Mouse (Mus musculus): Measurements from ENCODE around the gene Ppm1n. TPM values are rescaled to one million over a fixed set of nuclear protein-coding genes. Genes with fewer than 3 reads are reported as not detected.

Ppm1n gene
- polyA plus RNA-seq, 1 experiment from 2014 or later = 0.17 TPM

- Histone ChIP-seq H3K4me3 (ENCODE audit: low read depth, low read length) (no peak overlapping the region), H3K9me3 (ENCODE audit: control insufficient read depth, low read length) (no peaks in the 10 kb centered on the region), H3K27me3 (ENCODE audit: control insufficient read depth, insufficient read depth, low read length) (no peaks in the 10 kb centered on the region), H3K9ac (ENCODE audit: low read length) (no peak overlapping the region), H3K4me2 (replicated peaks; ENCODE audit: low read depth) (no peak overlapping the region), H3K27ac (replicated peaks) (peak overlapping the region; percentile 56), H3K4me1 (replicated peaks; ENCODE audit: control insufficient read depth, insufficient read depth) (0 out of 2 replicates have a peak, but pooled peaks cover 2% of the 10 kb centered on the region), H3K36me3 (ENCODE audit: control insufficient read depth, insufficient read depth, low read length) (peaks cover 4% of the 10 kb centered on the region; the same call in 1 of the 2 replicates)
- WGBS = 0% methylated on average over 1 of the region's 1 CpGs
- DNase-seq (ENCODE audit: low spot score) = peak; percentile 93
- peak; percentile 85 for ATAC-seq (ENCODE audit: low FRiP score, low TSS enrichment)
- no peak for TF ChIP-seq EP300 (optimal IDR thresholded peaks at IDR 0.05)
- TF ChIP-seq CTCF (IDR thresholded peaks at IDR 0.05; ENCODE audit: low read depth) = peak; percentile 97
These were observed 40.4 kb downstream of the Ppm1n start for GRCm38 (mm10) chr7:19239423-19239822.

- Histone ChIP-seq H3K9me3 (ENCODE audit: control insufficient read depth, low read length) (no peaks in the 10 kb centered on the region), H3K36me3 (ENCODE audit: control insufficient read depth, insufficient read depth, low read length) (peaks cover 4% of the 10 kb centered on the region; the same call in 1 of the 2 replicates), H3K27me3 (ENCODE audit: control insufficient read depth, insufficient read depth, low read length) (no peaks in the 10 kb centered on the region), H3K4me1 (replicated peaks; ENCODE audit: control insufficient read depth, insufficient read depth) (0 out of 2 replicates have a peak, but pooled peaks cover 2% of the 10 kb centered on the region), H3K4me2 (replicated peaks; ENCODE audit: low read depth) (no peak overlapping the region), H3K27ac (replicated peaks) (no peak overlapping the region), H3K4me3 (ENCODE audit: low read depth, low read length) (no peak overlapping the region), H3K9ac (ENCODE audit: low read length) (no peak overlapping the region)
- ATAC-seq (ENCODE audit: low FRiP score, low TSS enrichment) = no peak
- TF ChIP-seq EP300 (optimal IDR thresholded peaks at IDR 0.05) (no peak), CTCF (IDR thresholded peaks at IDR 0.05; ENCODE audit: low read depth) (no peak)
- WGBS = 85% methylated on average over 4 of the region's 4 CpGs
- DNase-seq (ENCODE audit: low spot score) = no peak
These were observed 41.5 kb downstream of the Ppm1n start for GRCm38 (mm10) chr7:19238344-19238743.

- WGBS = 55% methylated on average over 2 of the region's 2 CpGs
- DNase-seq (ENCODE audit: low spot score) (no peak), ATAC-seq (ENCODE audit: low FRiP score, low TSS enrichment) (no peak)
- Histone ChIP-seq H3K27ac (replicated peaks) (no peak overlapping the region), H3K9ac (ENCODE audit: low read length) (0 out of 2 replicates have a peak overlapping the region, but pooled peaks have one; percentile 27), H3K36me3 (ENCODE audit: control insufficient read depth, insufficient read depth, low read length) (peaks cover 4% of the 10 kb centered on the region; the same call in 1 of the 2 replicates), H3K27me3 (ENCODE audit: control insufficient read depth, insufficient read depth, low read length) (no peaks in the 10 kb centered on the region), H3K4me2 (replicated peaks; ENCODE audit: low read depth) (no peak overlapping the region), H3K9me3 (ENCODE audit: control insufficient read depth, low read length) (no peaks in the 10 kb centered on the region), H3K4me3 (ENCODE audit: low read depth, low read length) (no peak overlapping the region), H3K4me1 (replicated peaks; ENCODE audit: control insufficient read depth, insufficient read depth) (0 out of 2 replicates have a peak, but pooled peaks cover 2% of the 10 kb centered on the region)
- TF ChIP-seq CTCF (IDR thresholded peaks at IDR 0.05; ENCODE audit: low read depth) (no peak), EP300 (optimal IDR thresholded peaks at IDR 0.05) (no peak)
These were observed 43.5 kb downstream of the Ppm1n start for GRCm38 (mm10) chr7:19236411-19236810.

- H3K27ac ChIP-seq (replicated peaks) = no peak overlapping the region
- TF ChIP-seq EP300 (optimal IDR thresholded peaks at IDR 0.05) (no peak), CTCF (IDR thresholded peaks at IDR 0.05; ENCODE audit: low read depth) (no peak)
- peak; percentile 60 for ATAC-seq (ENCODE audit: low FRiP score, low TSS enrichment)
- H3K27me3 ChIP-seq (ENCODE audit: control insufficient read depth, insufficient read depth, low read length) = no peaks in the 10 kb centered on the region
- H3K9ac ChIP-seq (ENCODE audit: low read length) = no peak overlapping the region
- peaks cover 4% of the 10 kb centered on the region; the same call in 1 of the 2 replicates for H3K36me3 ChIP-seq (ENCODE audit: control insufficient read depth, insufficient read depth, low read length)
- 0 out of 2 replicates have a peak, but pooled peaks cover 2% of the 10 kb centered on the region for H3K4me1 ChIP-seq (replicated peaks; ENCODE audit: control insufficient read depth, insufficient read depth)
- no peaks in the 10 kb centered on the region for H3K9me3 ChIP-seq (ENCODE audit: control insufficient read depth, low read length)
- no peak overlapping the region for H3K4me3 ChIP-seq (ENCODE audit: low read depth, low read length)
- no peak for DNase-seq (ENCODE audit: low spot score)
- 64% methylated on average over 2 of the region's 2 CpGs for WGBS
- no peak overlapping the region for H3K4me2 ChIP-seq (replicated peaks; ENCODE audit: low read depth)
These were observed 44.7 kb downstream of the Ppm1n start for GRCm38 (mm10) chr7:19235092-19235671.

- peaks cover 2% of the 10 kb centered on the region for H3K4me1 ChIP-seq (replicated peaks; ENCODE audit: control insufficient read depth, insufficient read depth)
- no peak overlapping the region for H3K27ac ChIP-seq (replicated peaks)
- ATAC-seq (ENCODE audit: low FRiP score, low TSS enrichment) (no peak), DNase-seq (ENCODE audit: low spot score) (no peak)
- H3K9me3 ChIP-seq (ENCODE audit: control insufficient read depth, low read length) = no peaks in the 10 kb centered on the region
- TF ChIP-seq CTCF (IDR thresholded peaks at IDR 0.05; ENCODE audit: low read depth) (no peak), EP300 (optimal IDR thresholded peaks at IDR 0.05) (no peak)
- 79% methylated on average over 5 of the region's 5 CpGs for WGBS
- no peak overlapping the region for H3K9ac ChIP-seq (ENCODE audit: low read length)
- H3K36me3 ChIP-seq (ENCODE audit: control insufficient read depth, insufficient read depth, low read length) = peaks cover 4% of the 10 kb centered on the region; the same call in 1 of the 2 replicates
- no peak overlapping the region for H3K4me2 ChIP-seq (replicated peaks; ENCODE audit: low read depth)
- no peaks in the 10 kb centered on the region for H3K27me3 ChIP-seq (ENCODE audit: control insufficient read depth, insufficient read depth, low read length)
- no peak overlapping the region for H3K4me3 ChIP-seq (ENCODE audit: low read depth, low read length)
These were observed 45.2 kb downstream of the Ppm1n start for GRCm38 (mm10) chr7:19234652-19235051.

- TF ChIP-seq CTCF (IDR thresholded peaks at IDR 0.05; ENCODE audit: low read depth) = no peak
- TF ChIP-seq EP300 (optimal IDR thresholded peaks at IDR 0.05) = no peak
- DNase-seq (ENCODE audit: low spot score) (no peak), ATAC-seq (ENCODE audit: low FRiP score, low TSS enrichment) (no peak)
- WGBS = 77% methylated on average over 3 of the region's 3 CpGs
- Histone ChIP-seq H3K27me3 (ENCODE audit: control insufficient read depth, insufficient read depth, low read length) (no peaks in the 10 kb centered on the region), H3K27ac (replicated peaks) (no peak overlapping the region), H3K4me3 (ENCODE audit: low read depth, low read length) (no peak overlapping the region), H3K4me1 (replicated peaks; ENCODE audit: control insufficient read depth, insufficient read depth) (peaks cover 6% of the 10 kb centered on the region), H3K9me3 (ENCODE audit: control insufficient read depth, low read length) (no peaks in the 10 kb centered on the region), H3K4me2 (replicated peaks; ENCODE audit: low read depth) (no peak overlapping the region), H3K9ac (ENCODE audit: low read length) (no peak overlapping the region), H3K36me3 (ENCODE audit: control insufficient read depth, insufficient read depth, low read length) (peaks cover 4% of the 10 kb centered on the region; the same call in 1 of the 2 replicates)
These were observed 48.0 kb downstream of the Ppm1n start for GRCm38 (mm10) chr7:19231849-19232248.

All from stomach, postnatal 0 days (tissue).